Mouse (Mus musculus) myocyte (in vitro differentiated cells): ENCODE measurements around the gene Cfap61. TPM values are rescaled to one million over a fixed set of nuclear protein-coding genes. Genes with fewer than 3 reads are reported as not detected.
A peak's percentile ranks its signal among the peaks of the same experiment; 100 is the strongest.

ENCODE experiments used
- H3K27me3 ChIP-seq: one replicate; pipeline ENCODE4 v1.6.1; 2011; ENCODE audit not compliant: control insufficient read depth, insufficient read depth, insufficient read length
- H3K36me3 ChIP-seq: one replicate; pipeline ENCODE4 v1.6.1; 2011; ENCODE audit not compliant: control insufficient read depth, insufficient read depth
- H3K4me2 ChIP-seq: one replicate; pipeline ENCODE4 v1.6.1; 2011; ENCODE audit warnings: low read depth, control low read depth
- H3K4me3 ChIP-seq: one replicate; pipeline ENCODE4 v1.5.1; 2011; ENCODE audit warnings: mild to moderate bottlenecking, control low read depth, moderate library complexity
- H3K79me2 ChIP-seq: one replicate; pipeline ENCODE4 v1.6.1; 2011; ENCODE audit not compliant: control insufficient read depth, insufficient read depth
- H3ac ChIP-seq: one replicate; pipeline ENCODE4 v1.6.1; 2011; ENCODE audit not compliant: control insufficient read depth, insufficient read length
- CEBPB ChIP-seq: IDR thresholded peaks from 2 replicates; pipeline ENCODE4 v1.6.1; 2011; ENCODE audit warnings: mild to moderate bottlenecking, moderate library complexity; ENCODE audit not compliant: poor library complexity, insufficient read depth, severe bottlenecking
- E2F4 ChIP-seq: IDR thresholded peaks from one replicate; pipeline ENCODE4 v1.6.1; 2011; ENCODE audit warnings: mild to moderate bottlenecking, control low read depth, moderate library complexity; ENCODE audit not compliant: insufficient read depth
- MAX ChIP-seq: IDR thresholded peaks from one replicate; pipeline ENCODE4 v1.6.1; 2011; ENCODE audit warnings: low read depth, mild to moderate bottlenecking, control low read depth
- MYOD1 ChIP-seq, 3 experiments: IDR thresholded peaks; one replicate each; pipeline ENCODE4 v1.6.1; 2011; ENCODE audit warnings: control low read depth in 2 of 3, low read depth in 2 of 3, mild to moderate bottlenecking in 2 of 3, moderate library complexity in 1 of 3; ENCODE audit not compliant: insufficient read length in 2 of 3, control insufficient read depth in 1 of 3
- MYOG ChIP-seq, 3 experiments: IDR thresholded peaks; one replicate each; pipeline ENCODE4 v1.6.1; 2011; ENCODE audit warnings: control low read depth in 2 of 3, low read depth in 2 of 3, mild to moderate bottlenecking in 2 of 3; ENCODE audit not compliant: insufficient read length in 2 of 3, control insufficient read depth in 1 of 3, insufficient read depth in 1 of 3
- POLR2A ChIP-seq: IDR thresholded peaks from one replicate; pipeline ENCODE4 v1.6.1; 2011; ENCODE audit warnings: low read depth, mild to moderate bottlenecking, control low read depth, moderate library complexity; ENCODE audit not compliant: insufficient read length
- POLR2AphosphoS2 ChIP-seq: IDR thresholded peaks from one replicate; pipeline ENCODE4 v1.6.1; 2011; ENCODE audit warnings: low read depth, control low read depth; ENCODE audit not compliant: insufficient read length
- REST ChIP-seq: IDR thresholded peaks from one replicate; pipeline ENCODE4 v1.6.1; 2011; ENCODE audit warnings: mild to moderate bottlenecking, control low read depth, moderate library complexity; ENCODE audit not compliant: insufficient read depth, insufficient read length
- SRF ChIP-seq: IDR thresholded peaks from one replicate; pipeline ENCODE4 v1.6.1; 2011; ENCODE audit warnings: low read depth; ENCODE audit not compliant: control insufficient read depth, insufficient read length
- TCF12 ChIP-seq: IDR thresholded peaks from one replicate; pipeline ENCODE4 v1.6.1; 2011; ENCODE audit warnings: mild to moderate bottlenecking, control low read depth; ENCODE audit not compliant: poor library complexity, insufficient read depth, severe bottlenecking
- TCF3 ChIP-seq: IDR thresholded peaks from one replicate; pipeline ENCODE4 v1.6.1; 2011; ENCODE audit warnings: low read depth, control low read depth; ENCODE audit not compliant: insufficient read length
- USF1 ChIP-seq: IDR thresholded peaks from one replicate; pipeline ENCODE4 v1.6.1; 2011; ENCODE audit warnings: low read depth, mild to moderate bottlenecking, control low read depth, moderate library complexity
- polyA plus RNA-seq: library from polyadenylated mRNA; unstranded; fragments of >200 nt; fragmentation: generic; extraction: Trizol; gene quantifications from one replicate; pipeline ENCODE4 v1.2.1, GENCODE M21; 2012; ENCODE audit warnings: missing spikeins

Cfap61 gene
- 0.06 TPM for polyA plus RNA-seq

DNA sequence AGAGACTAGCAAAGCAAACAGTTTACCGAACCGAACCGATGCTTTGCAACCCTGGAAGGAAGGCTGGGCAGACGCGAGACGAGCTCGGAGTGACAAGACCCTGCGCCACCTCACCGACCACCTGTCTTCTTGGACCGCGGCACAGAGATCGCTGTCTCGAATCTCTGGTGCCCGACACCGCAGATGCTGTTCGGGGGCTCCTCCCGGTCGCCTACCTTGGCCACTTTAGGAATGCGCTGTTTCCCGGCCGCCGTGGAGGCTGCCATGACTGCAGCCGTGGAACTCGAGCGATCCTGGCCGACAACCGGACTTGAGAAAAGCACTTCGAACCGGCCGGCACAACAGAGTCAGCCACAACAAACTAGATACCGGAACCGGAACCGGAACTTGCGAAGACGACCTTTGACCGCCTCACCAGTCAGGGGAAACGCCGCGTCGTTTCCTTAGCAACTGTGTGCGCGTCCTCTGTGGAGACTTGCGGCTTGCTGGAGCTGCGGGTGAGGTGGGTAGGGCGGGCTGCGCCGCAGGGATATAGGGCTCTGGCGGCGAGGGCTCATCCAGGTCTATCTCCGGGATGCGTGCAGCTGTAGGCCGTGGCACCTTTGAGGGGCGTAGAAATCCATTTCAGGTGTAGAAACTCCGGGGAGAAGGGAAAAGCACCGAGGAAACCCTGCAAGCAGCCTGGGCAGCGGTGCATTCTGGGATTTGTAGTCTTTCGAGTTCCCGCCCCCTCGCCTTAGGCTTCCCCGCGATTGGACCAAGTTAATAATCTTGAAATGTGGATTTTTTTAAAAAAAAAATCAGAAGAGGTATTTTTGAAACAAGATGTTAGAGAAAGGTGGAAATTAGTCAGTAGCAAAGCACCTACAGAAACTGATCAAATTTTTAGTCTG lies at the start of gene Cfap61, which contains the start of gene Crnkl1:
TSS of gene Cfap61 (plus strand) at position 446 of the 893 bp plus-strand sequence.
TSS of gene Crnkl1 (minus strand) at position 676 of the 893 bp plus-strand sequence.
- peaks cover 3% of the 10 kb centered on the region for H3K27me3 ChIP-seq
- peak within 1 kb of the TSS; percentile 51 for H3ac ChIP-seq
- peaks cover 10% of the 10 kb centered on the region for H3K79me2 ChIP-seq
- peaks cover 24% of the 10 kb centered on the region for H3K36me3 ChIP-seq
- peak within 1 kb of the TSS; percentile 79 for H3K4me2 ChIP-seq
- peak within 1 kb of the TSS; percentile 96 for H3K4me3 ChIP-seq
- TF ChIP-seq TCF3 (no peak), POLR2A (peak; percentile 53), USF1 (no peak), MYOD1 (IDR thresholded peaks at IDR 0.05; ENCODE audit: control insufficient read depth in 1 of 3, insufficient read length in 2 of 3, low read depth in 2 of 3) (peak in 2 of 3 experiments; percentile 24 to 29), E2F4 (peak; percentile 42), MYOG (IDR thresholded peaks at IDR 0.05; ENCODE audit: control insufficient read depth in 1 of 3, insufficient read depth in 1 of 3, insufficient read length in 2 of 3, low read depth in 2 of 3) (peak in 1 of 3 experiments; percentile 9), MAX (no peak)

DNA sequence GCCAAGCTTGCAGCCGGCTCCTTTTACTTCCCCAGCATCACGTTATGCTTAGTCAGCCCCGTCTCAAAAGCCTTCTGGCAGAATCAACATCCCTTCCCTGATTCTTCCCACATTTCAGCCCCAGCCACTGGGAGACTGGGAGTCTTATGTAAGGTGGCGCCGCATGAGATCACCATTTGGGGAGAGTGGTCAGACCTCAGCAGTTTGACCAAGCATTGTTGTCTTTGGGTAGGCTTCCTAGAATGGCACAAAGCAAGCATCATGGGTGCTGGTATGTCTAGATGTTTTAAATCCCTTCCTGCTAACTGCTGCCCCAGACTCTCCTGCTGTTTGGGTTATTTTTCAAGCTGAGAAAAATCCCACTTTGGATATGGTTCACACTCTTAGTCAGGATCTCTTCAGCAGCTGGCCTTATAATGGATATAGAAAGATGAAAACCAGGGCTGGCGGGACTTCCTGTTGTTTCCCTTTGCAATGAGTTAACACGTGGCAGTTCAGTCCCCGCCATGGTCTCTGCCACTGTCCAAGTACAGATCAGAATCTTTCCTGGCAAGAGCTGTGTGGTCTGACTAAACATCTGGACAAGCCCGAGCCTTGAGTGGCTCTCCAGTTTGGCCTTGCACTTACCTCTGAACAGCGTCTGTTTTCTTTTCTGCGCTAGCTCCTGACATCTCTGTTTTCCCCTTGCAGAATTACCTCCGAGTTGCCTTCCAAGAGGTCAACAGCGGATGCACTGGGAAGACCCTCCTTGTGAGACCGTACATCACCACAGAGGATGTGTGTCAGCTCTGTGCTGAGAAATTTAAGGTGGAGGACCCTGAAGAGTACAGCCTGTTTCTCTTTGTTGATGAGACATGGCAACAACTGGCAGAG lies 49.4 kb upstream of the Cfap61 start:
- H3K79me2 ChIP-seq: no peaks in the 10 kb centered on the region
- no peaks in the 10 kb centered on the region for H3K27me3 ChIP-seq
- no peak overlapping the region for H3K4me3 ChIP-seq
- TF ChIP-seq SRF (no peak), MYOD1 (IDR thresholded peaks at IDR 0.05; ENCODE audit: control insufficient read depth in 1 of 3, insufficient read length in 2 of 3, low read depth in 2 of 3) (no peak), CEBPB (no peak), TCF3 (no peak), MYOG (IDR thresholded peaks at IDR 0.05; ENCODE audit: control insufficient read depth in 1 of 3, insufficient read depth in 1 of 3, insufficient read length in 2 of 3, low read depth in 2 of 3) (no peak), POLR2A (no peak), E2F4 (no peak), REST (no peak), MAX (no peak), POLR2AphosphoS2 (no peak)
- peaks cover 20% of the 10 kb centered on the region for H3K36me3 ChIP-seq
- H3K4me2 ChIP-seq: no peak overlapping the region
- H3ac ChIP-seq: no peak overlapping the region

DNA sequence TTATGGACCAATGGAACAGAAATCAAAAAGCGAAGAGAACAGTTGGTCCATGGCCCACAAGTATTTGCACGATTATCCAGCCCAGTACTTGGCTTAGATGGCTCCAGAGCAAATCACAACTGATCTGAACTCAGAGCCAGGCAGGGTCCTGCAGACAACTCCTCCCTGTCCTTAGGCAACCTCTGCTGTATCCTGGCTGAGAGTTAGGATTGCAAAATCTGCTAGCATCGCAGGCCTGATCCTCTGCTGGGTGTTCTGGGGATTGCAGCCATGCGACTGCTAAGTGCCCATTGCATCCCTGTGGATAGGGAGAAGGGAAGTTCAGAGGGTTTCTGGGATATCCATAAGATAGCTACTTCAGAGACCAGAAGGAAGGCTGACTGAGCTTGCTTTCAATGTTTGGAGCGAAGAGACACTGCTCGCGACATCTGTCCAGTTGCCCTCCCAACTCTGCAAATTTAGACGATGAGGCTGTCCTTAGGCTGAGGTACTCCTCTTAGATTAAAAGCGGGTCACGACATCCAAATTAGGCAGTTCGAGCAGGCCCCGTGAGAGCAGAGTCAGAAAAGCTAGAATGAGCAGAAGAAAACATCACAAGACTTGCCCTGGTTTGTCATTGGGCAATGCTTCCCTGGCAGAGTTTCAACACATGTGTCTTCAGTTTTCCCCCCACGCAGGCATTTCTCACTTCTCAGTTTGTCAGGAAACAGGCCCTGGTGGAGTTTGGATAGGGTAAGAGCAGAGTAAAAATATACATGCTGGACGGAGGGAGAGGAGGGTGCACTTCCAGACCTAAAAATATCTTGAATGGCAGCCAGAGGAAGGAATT lies 46.4 kb upstream of the Cfap61 start:
- Histone ChIP-seq H3ac (no peak overlapping the region), H3K79me2 (no peaks in the 10 kb centered on the region), H3K4me2 (no peak overlapping the region), H3K36me3 (peaks cover 20% of the 10 kb centered on the region), H3K4me3 (no peak overlapping the region), H3K27me3 (no peaks in the 10 kb centered on the region)
- TF ChIP-seq E2F4: no peak
- TF ChIP-seq SRF: no peak
- TF ChIP-seq MAX: no peak
- TF ChIP-seq MYOG (IDR thresholded peaks at IDR 0.05; ENCODE audit: control insufficient read depth in 1 of 3, insufficient read depth in 1 of 3, insufficient read length in 2 of 3, low read depth in 2 of 3): no peak
- TF ChIP-seq TCF12: no peak
- no peak for TF ChIP-seq POLR2A
- no peak for TF ChIP-seq USF1
- TF ChIP-seq TCF3: no peak
- TF ChIP-seq CEBPB: no peak

DNA sequence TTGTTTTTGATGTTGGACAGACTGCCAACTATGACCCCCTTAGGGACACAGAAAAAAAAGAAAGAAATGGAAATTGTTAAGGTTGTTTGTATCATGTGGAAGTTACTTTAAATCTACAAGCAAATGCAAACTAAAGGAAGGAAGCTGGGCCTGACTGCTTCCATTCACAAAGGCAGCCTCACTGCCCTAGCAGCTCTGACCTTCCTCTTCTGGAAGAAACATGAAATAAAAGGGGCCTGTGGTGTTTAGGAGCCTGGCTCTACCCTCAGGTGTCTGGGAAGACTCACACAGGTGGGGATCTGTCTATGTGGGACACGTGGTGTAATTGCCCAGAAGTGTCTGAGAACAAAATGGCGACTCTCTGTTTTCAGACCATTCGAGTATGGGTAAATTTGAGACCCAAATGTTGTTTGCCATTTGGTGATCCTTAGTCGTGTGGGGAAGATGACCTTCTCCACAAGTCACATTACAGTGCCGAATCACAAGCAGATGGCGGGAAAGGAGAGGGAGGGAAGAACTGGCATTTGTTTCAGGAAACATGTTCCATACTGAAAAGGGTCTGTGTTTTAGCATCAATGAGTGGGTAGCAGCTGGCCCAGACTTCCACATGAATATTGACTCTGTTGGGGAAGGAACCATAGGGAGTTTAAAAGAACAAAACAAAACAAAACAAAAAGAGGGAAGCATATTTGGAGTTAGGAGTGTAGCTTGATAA lies 45.7 kb upstream of the Cfap61 start:
- H3K4me2 ChIP-seq: no peak overlapping the region
- H3K27me3 ChIP-seq: no peaks in the 10 kb centered on the region
- no peak overlapping the region for H3ac ChIP-seq
- no peak overlapping the region for H3K4me3 ChIP-seq
- H3K36me3 ChIP-seq: peaks cover 20% of the 10 kb centered on the region
- no peaks in the 10 kb centered on the region for H3K79me2 ChIP-seq
- no peak for TF ChIP-seq USF1
- TF ChIP-seq TCF12: no peak
- no peak for TF ChIP-seq MYOG (IDR thresholded peaks at IDR 0.05; ENCODE audit: control insufficient read depth in 1 of 3, insufficient read depth in 1 of 3, insufficient read length in 2 of 3, low read depth in 2 of 3)
- no peak for TF ChIP-seq REST
